Mouse (Mus musculus) lung, adult 2 months (tissue): ENCODE measurements around the gene Osbpl8.

Source experiments
- CTCF ChIP-seq: fragments of 200-500 bp; IDR thresholded peaks from 2 replicates; pipeline ENCODE4 v1.5.1; 2011; ENCODE audit warnings: mild to moderate bottlenecking, low read length, control low read depth; ENCODE audit not compliant: insufficient read depth
- POLR2A ChIP-seq: fragments of 200-500 bp; IDR thresholded peaks from 2 replicates; pipeline ENCODE4 v1.6.1; 2011; ENCODE audit warnings: low read depth, mild to moderate bottlenecking, control low read depth, low read length, borderline replicate concordance; ENCODE audit errors: extremely low read depth

GRCm38 (mm10) chr10:111127388-111127787 is 37.2 kb upstream of the Osbpl8 start:
- TF ChIP-seq POLR2A (no peak), CTCF (no peak)
